Mouse (Mus musculus): ENCODE results near the gene Tspoap1.

DNA sequence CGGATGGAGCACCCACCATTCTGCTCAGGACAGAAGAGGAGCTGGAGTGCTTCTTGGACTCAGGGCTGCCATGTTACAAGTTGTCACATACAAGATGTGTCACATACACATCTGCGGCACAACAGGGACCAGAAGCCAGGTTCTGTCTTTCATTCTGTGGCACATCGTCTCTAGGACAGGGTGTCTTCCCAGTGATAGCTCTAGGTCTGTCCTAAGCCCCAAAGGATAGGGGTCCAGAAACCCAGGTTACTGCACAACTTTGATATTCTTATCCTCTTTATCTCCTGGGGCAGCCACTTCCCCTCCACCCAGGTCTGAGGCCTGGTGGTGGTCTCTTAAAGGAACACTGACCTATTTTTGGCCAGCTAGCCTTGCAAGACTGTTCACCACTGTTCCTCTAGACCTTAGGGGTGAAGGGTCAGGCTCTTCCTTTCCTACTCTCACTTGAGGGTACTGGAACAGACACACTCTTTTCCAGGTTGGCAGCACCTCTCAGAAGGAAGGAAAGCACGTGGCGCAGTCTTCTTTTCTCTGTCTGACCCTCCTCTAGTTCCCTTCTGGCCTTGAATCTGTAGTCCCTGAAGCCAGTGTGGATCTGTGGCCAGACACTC is 6.3 kb upstream of the Tspoap1 start:
- TF ChIP-seq GATA1 (IDR thresholded peaks at IDR 0.05; ENCODE audit: borderline replicate concordance, low read length): no peak
- no peak for TF ChIP-seq FLI1 (IDR thresholded peaks at IDR 0.05; ENCODE audit: low read length)
